Mouse (Mus musculus) natural killer cell, adult 2 months (primary cell): Measurements from ENCODE around the gene Spata48.

Experiments used
- DNase-seq, 2 experiments: peaks; one replicate each; pipeline ENCODE4 v3.0.0; 2022; ENCODE audit warnings: low spot score in 2 of 2

The Spata48 gene

DNA sequence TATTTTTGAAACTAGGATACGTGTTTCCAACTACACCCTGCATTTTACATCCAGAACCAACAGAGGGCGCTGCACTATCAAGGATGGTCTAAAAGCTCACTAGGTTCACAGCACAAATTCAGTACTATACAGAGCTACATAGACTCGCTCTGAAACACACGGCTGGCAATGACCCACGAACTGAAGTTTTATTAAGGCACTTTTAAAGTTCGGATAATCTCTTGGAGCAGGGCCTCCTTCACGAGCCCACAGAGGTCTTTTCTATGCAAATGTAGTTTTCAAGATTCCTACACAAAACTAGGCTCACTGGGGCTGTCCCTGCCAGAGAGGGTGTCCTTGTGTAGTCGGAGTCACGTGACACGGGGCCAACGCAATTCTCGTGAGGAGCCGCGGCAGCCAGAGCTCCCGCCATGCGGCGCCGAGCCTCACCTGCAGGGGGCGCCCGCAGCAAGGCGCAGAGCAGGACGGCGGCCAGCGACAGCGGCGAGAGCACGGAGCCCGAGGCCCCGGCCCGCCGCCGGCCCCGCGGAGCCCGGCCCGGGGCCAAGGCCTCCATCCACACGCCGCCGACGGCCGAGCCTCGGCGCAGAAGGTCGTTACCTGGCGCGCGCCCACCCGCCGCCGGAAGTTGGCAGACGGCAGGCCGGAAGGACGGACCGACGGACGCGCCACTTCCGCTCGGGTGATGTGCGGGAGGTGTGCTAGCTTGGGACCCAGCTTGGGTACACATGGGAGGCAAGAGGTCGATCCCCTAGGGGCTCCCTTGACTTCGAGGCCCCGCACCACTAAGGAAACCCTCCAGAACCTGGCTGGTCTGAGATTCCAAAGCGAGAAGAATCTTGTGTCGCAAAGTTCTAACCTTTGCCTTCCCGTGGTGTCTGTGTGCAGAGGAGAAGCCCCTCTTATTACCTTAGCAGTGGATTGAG is at the start of gene Spata48, which contains the start of gene Zpbp:
Gene Spata48 (plus strand): TSS at position 460 of the 926 bp plus-strand sequence.
Gene Zpbp (minus strand): TSS at position 774 of the 926 bp plus-strand sequence.
- peak; percentile 94 to 96 for DNase-seq

DNA sequence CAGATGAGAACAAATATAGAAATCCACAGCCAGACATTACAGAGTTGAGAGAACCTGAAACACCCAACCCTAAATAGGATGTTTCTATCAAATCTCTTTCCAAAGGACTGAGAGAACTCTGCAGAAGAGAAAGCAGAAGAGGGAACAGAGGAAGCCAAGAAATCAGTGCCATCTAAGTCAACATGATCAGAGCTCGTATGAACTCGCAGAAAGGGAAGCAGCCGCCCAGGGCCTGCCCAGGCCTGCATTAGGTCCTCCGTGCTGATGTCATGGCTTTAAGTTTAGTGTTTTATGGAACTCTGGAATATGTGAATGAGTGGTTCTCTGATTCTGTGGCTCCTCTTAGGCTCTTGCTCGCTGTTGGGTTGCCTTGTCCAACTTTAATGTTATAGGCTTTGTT is 47.7 kb upstream of the Spata48 start:
- DNase-seq = no peak

DNA sequence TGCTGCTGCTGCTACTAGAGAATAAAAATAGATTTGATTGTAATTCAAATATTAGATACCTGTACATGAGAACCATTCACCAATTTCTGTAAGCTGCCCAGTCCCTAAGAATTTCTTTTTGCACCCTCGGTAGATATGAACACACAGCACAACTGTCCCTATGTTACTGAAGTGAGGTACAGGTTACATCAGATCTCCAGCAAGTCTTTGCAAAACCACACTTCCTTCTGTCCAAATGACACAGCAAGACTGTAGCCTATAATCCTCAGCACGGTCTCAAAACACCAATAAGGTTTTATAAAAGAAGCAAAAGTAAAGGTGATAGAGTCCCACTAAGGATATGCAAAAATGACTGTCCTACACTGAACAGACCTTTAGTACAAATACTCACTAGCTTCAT is 44.5 kb upstream of the Spata48 start:
- DNase-seq = no peak

DNA sequence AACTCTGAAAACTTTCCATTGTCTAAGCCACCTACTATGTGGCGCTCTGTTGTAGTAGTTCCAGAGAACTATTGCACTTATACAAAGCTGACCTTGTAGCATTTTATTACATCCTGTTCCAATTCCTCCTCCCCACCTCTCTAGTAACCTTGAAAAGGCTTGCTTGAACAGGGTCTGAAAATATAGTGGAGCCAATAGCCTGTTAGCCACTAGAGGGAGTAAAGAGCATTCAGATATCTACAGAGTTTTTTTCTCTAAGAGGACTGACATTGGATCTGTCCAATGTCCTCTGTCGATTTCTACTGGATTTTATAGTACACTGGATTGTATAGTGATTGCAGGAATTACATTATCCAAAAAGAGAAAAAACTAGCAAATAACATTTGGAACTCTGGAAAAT is 6.9 kb upstream of the Spata48 start:
- DNase-seq = peak in 1 of 2 experiments; percentile 5

DNA sequence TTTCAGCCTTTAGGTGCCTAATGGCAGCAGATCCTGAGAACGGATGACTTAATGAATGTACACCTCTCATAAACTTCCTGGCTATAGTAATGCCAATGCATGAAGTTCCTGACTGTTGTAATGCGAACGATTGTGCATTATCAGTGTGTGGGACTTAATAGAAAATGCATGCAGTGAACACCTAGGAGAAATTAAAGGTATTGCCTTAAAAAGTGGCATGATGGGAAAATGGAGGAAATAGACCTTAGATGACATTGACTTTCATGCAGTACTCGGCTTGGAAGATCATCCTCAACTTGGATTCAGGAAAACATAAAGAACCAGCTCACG is 632 bp downstream of the Spata48 start:
- DNase-seq = no peak

DNA sequence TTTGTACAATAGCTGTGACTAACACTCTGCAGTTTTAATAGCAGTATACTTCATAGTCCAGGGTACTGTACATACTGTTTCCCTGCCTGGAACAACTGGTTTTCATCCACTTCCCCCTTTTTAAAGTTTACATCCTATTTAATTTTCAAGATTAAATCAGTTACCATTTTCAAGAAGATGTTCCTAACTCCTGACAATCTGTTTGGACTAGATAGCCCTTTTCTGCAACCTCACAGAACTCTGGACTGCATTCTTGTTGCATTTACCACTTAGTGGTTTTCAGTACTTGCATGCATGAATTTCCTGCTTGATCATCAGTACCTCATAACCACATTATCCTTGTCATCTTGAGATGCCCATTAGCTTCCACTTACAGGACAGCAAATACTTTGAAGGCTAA is 7.0 kb downstream of the Spata48 start:
- no peak for DNase-seq

DNA sequence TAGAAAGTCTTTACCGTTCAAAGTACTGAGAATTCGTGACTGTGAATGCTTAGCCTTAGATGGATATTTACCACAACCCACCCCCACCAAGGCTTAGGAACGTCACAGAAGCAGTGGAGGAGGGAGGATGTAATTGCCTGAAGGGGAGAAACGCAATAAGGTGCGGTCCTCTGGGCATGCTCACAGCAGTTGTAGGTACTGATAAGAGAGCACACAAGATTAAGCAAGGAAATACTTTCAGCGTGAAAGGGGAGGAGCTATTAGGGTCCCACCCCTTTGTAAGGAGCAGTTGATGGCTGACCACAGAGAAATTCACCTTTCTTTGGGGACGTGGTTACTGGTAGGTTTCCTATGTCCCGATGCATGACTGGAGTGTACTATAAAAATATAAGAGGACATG is 22.5 kb downstream of the Spata48 start:
- DNase-seq = no peak

DNA sequence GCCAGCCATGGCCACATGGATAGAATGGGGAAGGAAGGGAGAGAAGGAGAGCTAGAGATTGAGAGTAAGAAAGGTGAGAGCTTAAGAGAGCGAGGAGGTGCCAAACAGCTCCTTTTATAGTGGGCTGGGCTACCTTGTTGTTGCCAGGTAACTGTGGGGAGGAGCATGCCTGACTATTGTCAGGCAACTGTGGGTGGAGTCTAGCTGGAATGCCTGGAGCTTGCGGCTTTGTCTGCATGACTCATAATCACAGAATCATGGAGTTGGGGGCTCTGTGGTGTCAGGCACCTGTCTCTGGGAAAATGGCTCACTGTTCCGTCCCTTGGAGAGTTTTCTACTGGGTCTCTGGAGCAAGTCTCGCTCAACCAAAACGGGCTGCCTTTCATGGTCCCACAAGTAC is 30.1 kb downstream of the Spata48 start:
- DNase-seq = no peak

DNA sequence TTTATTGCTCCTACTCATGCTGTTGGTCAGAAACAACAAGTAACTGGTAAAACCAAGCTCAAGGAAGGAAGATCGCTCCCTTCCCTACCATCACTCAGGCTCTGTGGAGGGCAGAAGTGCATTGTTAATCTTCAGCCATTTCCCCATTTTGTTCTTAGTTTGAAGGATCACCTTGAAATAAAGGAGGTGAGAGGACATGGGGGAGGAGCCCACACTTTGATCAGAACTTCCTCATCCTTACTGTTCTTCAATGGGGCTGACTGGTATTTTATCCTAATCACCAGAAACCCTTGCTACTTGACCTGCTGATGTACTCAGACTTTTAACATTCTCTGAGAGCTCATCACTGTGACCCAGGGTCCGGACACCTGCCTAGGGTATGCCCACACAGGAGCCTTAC is 33.8 kb downstream of the Spata48 start:
- no peak for DNase-seq

DNA sequence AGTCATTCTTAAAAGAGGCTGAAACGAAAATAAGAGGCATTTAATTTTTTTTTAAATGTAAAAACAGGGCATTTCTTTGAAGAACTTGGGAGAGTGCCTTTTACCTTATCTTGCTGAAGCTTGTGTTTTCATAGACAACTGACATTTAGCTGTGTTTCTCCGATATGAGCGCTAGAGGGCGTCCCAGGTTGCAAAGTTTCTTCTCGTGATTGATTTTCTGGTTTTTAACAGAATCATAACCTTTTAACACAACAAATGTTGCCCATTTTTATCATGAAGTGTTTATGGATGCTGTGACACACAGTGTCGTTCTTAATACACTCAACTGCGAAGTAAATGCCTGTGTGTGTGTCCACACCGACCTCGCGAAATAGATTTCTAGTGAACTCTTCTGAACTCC is 38.0 kb downstream of the Spata48 start:
- peak; percentile 48 to 69 for DNase-seq

DNA sequence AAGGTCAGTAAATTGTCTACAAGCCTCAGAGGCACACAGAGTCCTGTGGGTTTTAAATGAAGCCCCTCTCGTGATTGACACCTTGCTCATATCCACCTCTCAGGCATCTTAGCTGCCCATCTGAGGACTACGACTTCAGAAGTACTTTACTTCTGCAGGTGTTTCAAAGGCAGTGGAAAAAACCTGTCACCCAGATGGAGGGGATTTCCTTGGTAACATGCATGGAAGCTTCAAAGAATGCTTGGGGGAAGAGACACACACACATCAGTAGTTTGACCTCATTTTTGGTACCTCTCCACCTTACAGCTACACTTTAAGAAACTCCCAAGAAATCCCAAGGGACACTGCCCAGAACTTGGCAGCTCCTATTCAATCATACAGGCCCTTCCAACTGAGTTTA is 44.3 kb downstream of the Spata48 start:
- DNase-seq = peak in 1 of 2 experiments; percentile 72

DNA sequence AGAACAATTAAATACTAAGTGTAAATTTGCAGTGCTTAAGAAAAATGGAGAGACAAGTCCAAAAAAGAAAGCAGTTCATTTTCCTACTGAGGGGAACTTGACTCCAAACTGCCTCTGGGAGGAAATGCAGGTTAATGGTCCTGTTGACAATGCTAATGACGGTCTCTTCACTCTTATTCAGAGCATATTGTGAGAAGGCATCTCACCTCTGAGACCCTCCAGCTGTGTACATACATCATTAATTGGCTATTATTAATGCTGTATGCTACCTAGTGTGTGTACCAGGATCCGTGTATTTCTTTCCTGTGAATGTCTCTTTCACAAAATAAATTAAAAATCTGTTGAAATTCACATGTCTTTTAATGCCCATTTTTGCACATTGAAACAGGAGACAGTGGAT is 47.5 kb downstream of the Spata48 start:
- DNase-seq = no peak

DNA sequence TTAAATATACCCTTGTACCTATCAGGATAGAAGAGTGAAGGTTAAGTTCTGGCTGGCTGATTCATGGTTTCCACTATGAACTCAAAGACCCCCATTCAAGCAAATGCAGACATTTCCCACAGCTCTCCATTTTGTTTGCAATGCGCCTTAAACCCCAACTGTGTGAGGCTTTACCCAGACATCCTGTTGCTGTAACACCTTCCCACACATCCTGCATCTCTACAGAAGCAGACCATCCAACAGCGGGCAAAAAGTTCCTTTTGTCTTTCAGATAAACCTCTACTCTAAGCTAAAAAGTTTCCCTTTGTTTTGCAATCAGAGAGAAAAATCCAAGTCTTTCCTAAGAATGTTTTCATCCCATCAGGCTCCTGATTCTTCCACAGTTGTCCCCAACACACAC is 50.2 kb downstream of the Spata48 start:
- peak; percentile 36 to 51 for DNase-seq

DNA sequence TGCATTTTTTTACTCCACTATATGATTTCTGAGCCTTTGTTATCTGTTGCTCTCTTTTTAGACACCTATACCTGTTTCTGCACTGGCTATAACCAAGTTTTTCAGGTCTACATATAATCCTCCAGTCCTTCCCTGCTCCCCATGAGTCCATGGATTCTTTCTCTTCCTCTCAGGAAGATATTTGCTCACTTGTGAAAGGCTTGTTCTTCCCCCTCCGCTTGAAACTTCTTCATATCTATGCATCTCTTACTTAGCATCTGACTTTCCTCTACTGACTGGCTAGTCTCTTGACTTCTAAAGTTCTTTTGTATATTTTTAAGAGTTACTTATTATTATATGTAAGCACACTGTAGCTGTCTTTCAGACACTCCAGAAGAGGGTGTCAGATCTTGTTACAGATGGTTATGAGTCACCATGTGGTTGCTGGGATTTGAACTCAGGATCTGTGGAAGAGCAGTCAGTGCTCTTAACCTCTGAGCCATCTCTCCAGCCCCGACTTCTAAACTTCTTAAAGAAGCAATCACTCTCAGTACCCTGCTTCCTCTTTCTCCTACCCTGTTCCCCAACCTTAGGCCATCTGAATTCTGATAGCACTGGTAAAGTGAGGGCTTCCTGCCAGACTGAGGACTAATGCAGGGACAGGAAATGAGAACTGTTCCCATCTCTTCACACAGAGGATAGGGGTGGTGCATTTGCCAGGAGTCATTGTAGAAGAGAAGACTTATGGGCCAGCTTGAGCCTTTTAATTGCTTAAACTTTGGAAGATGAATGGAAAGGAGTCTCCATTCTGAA is 51.3 kb downstream of the Spata48 start:
- DNase-seq = no peak

DNA sequence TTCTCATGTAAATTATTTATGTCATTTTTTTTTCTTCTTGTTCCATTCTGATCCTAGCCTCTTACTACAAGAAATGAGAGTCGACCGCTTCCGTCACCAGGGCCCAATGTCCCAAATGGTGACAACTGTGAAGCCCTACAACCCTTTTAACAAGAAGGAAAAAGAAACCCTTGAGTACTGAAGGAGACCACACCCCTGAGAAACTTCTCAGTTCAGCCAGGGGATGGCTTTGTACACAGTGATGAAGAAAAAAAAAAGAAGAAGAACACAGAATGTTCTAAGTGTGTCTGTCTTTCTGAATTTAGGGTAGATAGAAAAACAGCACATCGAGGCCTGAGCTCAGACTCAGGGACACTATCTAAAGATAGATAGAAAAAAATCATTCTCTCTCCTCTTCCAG is 53.0 kb downstream of the Spata48 start:
- no peak for DNase-seq

DNA sequence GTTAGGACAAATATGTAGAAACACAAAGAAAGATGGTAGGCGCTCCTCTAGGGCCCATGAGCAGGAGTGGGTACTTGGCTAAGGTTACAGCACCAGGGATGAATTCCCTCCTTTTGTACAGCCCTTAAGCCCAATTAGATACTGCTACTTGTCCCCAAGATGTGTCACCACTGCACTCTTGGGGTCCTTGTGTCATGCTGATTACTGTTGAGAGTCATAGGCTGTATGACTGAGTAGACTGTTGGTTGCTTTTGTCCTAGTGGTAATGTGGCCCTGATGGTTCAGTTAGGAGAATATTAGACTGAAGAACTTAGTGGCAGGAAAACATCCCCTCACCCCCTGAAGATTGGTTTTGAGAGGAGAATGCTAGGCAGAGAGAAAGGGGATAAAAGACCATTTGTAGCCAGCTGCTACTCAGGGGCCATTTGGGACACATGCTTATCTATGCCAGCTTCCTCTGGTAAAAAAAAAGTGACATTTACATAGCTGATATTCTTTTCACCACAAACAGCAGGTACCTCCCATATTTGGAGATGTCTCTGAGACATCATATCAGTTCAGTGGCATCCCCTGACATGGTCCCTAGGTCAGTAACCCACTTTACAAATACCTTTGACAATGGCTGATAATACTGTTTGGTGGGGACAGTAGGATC is 56.0 kb downstream of the Spata48 start:
- no peak for DNase-seq

DNA sequence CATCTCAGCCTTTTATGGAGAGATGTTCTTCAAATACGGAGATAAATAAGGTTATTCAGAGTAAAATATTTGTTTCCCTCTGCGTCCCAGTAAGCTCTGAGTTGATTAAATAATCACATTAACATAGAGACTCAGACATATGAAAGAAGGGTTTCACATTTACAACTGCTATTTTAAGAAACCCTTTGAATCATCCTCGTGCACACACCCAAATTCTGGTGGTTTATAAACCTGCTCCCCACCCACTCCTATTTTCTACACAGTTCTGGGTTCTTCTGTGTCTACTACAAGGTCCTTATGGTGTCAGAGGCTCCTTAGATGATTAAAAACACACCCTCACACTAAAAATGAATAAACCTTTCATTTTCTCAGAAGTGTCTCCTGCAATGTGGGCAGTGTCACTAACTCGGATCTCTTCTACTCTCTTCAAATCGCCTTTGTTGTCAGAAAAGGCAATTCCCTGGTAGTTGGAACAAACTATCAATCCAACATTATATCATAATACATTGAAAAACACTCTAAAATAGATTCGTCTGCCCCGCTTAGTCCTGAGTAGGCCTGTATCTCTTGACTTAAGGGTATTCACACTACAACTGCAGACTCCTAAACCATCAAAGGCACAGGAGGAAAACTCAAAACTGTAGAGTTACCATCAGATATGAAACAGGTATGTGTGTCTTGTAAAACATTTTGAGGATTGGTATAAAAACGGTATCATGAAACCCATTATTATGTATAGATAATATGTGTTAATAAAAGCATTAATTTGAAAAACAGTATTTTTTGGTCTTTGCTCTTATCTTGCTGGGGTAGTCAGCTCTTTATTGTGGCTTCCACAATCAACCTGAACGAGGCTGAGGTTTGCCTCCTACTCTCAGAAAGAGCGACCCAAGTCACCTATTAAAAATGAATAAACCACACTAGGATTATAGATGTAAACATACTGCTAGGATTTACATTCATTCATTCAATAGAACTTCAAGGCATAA is 57.7 kb downstream of the Spata48 start:
- peak in 1 of 2 experiments; percentile 21 for DNase-seq

DNA sequence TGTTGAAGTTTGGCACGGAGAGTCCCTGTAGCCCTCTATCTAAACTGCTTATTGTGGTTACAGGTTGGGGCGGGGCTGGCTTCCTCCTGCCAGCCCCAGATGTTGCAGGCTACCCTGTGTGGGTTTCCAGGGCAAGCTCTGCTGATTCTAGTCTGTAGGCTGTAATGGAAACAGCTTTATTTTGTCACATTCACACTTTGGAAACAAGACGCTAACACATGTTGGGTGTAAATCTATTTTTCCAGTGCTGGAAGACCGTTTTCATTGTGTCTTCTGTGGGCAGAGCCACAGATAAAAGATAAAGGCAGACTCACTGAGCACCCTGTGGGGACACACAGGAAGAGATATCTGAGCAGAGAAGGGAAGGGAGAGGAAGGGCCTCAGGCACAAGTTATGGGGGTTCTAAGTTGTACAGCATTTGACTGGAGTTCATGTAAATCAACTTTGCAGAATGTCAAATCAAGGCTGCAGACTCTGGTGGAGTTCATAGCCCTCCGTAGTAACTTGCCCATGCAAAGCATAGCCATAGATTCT is 60.1 kb downstream of the Spata48 start:
- DNase-seq = peak; percentile 57 to 64

DNA sequence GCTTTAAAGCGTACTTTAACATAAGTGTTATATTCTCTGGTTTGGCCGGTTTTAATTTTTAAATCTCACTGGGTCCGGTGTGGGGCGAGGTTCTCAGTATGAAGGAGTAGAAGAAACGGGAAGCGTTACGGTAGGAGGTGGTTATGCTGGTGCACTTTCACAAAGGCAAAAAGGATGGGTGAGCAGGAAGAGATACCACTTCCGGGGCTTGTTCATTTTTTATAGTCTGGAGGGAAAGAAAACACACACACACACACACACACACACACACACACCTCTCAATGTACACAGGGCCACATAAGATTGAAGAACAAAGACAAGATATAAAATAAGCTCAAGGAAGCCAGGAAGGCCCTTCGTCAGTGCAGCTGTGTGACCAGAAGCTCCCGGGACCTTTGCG is 66.9 kb downstream of the Spata48 start:
- peak; percentile 38 to 49 for DNase-seq

DNA sequence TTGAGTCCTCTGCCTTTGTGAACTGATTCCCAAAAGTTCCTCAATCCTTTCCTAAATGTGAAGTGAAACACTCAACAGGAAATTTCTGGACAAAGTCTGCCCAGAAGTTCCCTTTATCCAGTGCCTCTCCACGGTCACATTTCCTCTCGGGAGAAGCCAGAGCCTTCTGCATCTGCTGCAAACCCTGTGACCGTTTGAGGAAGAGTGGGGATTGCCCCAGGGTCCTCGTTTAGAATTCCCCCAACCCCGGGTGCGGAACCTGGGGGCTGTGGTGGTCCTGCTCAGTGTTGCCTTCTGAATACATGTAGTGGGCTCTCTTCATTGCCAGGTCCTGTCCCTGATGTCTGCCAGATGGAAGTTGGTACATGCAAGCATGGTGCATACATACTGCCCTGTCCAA is 67.3 kb downstream of the Spata48 start:
- DNase-seq = no peak

DNA sequence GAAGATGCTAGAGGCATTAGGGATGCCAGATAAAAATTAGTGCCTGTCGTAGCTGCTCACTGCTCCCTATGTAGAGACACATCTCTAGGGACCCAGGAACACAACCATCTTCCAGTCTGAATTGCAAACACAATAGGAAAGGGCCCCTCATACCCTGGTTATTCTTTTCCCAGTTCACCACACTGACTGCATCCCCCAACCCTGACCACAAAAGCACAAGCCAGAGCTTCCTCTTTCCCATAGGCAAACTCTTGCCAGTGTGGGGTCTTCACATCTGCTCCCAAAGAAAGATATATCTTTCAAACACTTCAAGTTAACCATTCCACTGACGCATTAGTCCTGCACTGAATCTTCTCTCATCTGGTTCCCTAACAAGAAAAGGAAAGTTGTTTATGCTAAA is 68.2 kb downstream of the Spata48 start:
- no peak for DNase-seq
